Mouse (Mus musculus): ENCODE measurements around the gene Zbtb2.

Gene Zbtb2

GRCm38 (mm10) chr10:4386609-4387591 is 1.0 kb downstream of the Zbtb2 start:
- in situ Hi-C loops (cut with MboI) = no loop called here

GRCm38 (mm10) chr10:4384244-4384643 is 3.7 kb downstream of the Zbtb2 start:
- in situ Hi-C loops (cut with MboI) = no loop called here

DNA sequence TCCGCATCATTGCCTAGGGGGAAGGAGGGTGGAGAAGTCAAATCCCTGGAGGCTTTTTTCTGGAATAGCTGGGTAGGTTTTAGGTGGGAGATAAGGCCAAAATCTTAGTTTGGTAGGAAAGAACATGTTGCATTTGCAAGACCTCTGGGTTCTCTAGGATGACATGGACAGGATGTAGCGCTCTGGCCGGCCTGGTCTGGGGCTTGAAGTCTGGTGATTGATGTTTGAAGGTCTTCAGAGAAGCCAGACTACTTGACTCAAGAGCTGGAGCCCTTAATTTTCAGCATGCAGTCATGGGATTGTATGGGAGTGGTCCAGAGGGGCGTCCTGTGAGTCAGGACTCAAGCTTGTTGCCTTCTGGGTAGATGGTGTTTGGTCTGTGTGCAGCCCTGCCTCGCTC is 7.2 kb downstream of the Zbtb2 start:
- in situ Hi-C loops (cut with MboI) = no loop called here

DNA sequence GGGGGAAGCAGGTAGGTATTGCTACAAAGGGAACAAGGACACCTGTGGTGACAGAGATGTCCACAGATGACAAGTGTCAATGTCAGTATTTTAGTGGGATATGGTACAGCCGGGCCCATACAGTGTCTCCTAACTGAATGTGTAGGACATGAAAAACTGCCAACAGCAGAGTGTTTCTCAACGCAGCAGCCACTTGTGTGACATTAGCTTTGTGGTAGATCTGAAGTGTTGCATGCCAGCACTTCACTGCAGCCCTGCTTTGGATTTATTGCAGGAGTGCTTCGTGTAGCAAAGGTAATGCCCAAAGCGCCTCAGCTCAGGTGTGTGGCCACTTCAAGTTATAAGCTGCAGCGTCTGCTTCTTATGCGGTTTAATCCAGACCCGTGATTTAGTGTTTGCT is 11.0 kb downstream of the Zbtb2 start:
- in situ Hi-C loops (cut with MboI) = no loop called here

- in situ Hi-C loops (cut with MboI) = no loop called here
Observed at GRCm38 (mm10) chr10:4376461-4376860, 11.4 kb downstream of the Zbtb2 start.

DNA sequence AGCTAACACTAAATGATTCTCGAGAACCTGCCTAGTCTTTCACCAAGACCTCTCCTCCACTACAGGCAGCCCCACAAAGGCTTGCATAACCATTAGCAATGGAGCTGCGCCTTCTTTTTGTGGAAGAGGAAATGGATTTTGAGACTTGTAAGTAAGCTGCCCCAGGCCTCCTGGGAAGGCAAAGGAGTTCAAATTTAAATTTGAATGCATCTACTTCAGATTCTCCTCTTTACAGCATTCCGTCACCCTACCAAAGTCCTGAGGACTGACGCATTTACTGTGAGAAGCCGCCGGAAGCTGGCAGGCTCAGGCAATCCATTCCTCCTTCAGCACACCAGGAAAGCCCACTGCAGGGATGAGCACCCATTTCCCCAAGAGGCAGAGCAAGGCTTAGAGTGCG is 12.6 kb downstream of the Zbtb2 start:
- in situ Hi-C loops (cut with MboI) = no loop called here

- in situ Hi-C loops (cut with MboI) = no loop called here
Observed at GRCm38 (mm10) chr10:4374734-4375133, 13.2 kb downstream of the Zbtb2 start.

DNA sequence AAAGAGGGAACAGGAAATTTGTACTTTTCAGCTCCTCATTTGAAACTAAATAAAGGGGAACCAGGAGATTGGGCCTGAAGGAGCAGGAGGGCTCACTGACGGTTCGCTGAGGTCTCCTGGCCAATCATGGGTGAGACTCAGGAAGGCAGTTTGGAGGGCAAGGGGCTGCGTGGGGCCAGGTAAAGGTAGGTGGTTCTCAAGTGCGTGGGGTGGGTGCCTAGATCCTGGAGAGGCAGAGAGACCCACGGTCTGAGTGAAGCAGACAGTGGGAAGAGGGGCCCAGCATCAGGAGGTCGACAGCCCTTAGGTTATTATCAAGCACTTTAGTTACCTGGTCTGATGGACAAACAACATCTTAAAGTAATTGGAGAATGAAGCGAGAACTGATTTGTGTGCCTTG is 13.7 kb downstream of the Zbtb2 start:
- in situ Hi-C loops (cut with MboI) = no loop called here

DNA sequence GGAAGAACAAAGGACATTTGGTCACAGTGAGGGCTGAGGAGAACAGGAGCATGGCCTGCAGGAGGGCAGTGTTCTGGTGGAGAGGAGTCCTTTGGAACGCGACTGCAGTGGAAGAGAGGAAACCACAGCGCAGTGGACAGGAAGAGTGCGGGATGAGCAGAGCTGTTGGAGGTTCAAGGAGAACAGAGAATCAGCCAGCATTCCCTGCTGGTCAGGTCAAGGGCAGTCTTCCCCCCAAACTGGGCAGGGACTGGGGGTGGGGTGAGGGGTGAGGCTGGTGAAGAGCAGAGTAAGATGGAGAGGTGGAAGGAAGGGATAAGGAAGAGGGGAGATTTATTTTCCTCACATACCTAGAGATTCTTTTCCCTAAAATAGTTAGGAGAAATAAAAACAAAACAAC is 14.3 kb downstream of the Zbtb2 start:
- in situ Hi-C loops (cut with MboI) = no loop called here

DNA sequence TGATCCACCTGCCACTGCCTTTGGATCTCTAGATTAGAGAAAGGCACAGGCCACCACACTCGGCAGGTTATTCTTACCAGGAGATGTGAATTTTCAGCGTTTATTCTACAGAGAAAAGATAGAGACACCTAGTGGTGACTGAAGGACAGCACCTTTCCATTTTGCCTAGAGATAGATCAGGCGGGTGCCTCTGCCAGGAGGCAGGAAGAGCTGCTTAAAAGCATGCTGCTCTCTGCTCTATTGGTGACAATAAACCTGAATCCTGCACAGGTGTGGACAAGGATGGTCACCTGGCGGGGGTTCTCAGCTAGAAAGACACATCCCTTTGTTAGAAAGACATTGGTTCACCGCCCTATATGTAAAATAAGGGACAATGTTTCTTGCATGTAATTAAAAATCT is 15.9 kb downstream of the Zbtb2 start:
- in situ Hi-C loops (cut with MboI) = no loop called here

- in situ Hi-C loops (cut with MboI) = no loop called here
Observed at GRCm38 (mm10) chr10:4370105-4370504, 17.8 kb downstream of the Zbtb2 start.

DNA sequence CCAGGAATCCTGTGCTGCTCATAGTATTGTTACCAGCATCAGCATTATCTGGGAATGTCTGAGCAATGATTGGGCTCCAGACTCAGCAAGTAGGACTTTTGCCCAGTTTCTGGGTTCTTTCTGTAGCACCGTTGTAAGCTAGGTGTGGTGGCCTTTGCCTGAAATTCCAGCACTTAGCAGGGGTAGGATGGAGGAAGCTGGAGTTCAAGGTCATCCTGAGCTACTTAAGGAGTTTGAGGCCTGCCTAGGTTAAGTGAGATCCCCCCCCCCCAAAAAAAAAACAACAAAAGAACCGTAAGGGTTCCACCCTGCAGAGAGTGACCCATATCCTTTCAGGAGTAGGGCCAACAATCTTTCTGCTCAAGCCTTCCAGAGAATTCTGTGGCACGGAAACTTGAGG is 23.3 kb downstream of the Zbtb2 start:
- in situ Hi-C loops (cut with MboI) = no loop called here

DNA sequence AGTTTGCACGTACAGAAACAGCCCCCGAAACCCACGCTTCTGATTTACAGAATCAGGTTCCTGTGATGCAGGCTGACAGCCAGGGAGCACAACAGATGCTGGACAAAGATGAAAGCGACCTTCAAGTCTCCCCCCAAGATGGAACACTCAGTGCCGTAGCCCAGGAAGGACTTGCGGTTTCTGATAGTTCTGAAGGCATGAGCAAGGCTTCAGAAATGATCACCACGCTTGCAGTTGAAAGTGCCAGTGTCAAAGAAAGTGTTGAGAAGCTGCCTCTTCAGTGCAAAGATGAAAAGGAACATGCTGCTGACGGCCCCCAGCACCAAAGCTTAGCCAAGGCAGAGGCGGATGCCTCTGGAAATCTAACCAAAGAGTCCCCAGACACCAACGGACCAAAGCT is 30.5 kb downstream of the Zbtb2 start:
- in situ Hi-C loops (cut with MboI) = no loop called here

DNA sequence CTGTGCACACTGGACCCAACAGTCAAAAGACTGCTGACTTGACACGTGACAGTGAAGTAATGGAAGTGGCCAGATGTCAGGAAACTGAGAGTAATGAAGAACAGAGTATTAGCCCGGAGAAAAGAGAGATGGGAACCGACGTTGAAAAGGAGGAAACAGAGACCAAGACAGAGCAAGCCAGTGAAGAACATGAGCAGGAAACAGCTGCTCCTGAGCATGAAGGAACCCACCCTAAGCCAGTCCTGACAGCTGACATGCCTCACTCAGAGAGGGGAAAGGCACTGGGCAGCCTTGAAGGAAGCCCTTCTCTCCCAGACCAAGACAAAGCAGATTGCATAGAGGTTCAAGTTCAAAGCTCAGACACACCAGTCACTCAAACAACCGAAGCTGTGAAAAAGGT is 31.3 kb downstream of the Zbtb2 start:
- in situ Hi-C loops (cut with MboI) = no loop called here

DNA sequence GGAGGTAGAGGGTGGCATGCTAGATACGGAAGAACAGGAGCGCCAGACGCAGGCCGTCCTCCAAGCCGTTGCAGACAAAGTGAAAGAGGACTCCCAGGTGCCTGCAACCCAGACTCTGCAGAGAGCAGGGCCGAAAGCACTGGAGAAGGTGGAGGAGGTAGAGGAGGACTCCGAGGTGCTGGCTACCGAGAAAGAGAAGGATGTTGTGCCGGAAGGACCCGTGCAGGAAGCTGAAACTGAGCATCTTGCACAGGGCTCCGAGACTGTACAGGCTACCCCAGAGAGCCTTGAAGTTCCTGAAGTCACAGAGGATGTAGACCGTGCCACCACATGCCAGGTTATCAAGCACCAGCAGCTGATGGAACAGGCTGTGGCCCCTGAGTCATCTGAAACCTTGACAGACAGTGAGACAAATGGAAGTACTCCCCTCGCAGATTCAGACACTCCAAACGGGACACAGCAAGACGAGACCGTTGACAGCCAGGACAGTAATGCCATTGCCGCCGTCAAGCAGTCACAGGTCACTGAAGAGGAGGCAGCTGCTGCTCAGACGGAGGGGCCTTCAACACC is 31.9 kb downstream of the Zbtb2 start:
- in situ Hi-C loops (cut with MboI) = no loop called here

DNA sequence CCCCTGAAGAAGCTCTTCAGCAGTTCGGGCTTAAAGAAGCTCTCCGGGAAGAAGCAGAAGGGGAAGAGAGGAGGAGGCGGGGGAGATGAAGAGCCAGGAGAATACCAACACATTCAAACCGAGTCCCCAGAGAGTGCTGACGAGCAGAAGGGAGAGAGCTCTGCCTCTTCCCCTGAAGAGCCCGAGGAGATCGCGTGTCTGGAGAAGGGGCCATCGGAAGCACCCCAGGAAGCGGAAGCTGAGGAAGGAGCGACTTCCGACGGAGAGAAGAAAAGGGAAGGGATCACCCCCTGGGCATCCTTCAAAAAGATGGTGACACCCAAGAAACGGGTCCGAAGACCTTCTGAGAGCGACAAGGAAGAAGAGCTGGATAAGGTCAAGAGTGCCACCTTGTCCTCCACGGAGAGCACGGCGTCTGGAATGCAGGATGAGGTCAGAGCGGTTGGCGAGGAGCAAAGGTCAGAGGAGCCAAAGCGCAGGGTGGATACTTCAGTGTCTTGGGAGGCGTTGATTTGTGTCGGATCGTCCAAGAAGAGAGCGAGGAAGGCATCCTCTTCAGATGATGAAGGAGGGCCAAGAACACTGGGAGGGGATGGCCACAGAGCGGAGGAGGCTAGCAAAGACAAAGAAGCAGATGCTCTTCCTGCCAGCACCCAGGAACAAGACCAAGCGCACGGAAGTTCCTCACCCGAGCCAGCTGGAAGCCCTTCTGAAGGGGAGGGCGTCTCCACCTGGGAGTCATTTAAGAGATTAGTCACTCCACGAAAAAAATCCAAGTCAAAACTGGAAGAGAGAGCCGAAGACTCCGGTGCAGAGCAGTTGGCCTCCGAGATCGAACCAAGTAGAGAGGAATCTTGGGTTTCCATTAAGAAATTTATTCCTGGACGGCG is 33.3 kb downstream of the Zbtb2 start:
- in situ Hi-C loops (cut with MboI) = no loop called here

DNA sequence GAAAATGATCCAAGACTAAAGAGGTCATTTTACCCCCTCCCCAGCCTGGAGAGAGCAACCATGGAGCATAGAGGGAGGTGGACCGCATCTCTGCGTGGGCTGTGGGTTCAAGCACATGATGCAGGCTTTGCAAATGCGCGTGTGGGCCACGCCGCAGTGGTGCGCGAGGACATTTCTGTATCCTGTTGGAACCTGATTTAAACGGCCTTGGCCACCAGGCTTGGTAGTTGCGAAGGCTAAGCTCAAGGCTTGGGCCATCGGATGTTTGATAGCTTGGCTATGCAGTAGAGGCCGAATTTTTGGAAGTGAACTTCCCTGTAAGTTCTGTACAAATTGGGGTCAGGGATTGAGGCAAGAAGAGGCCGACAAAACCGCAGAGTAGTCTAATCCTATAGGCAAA is 40.3 kb downstream of the Zbtb2 start:
- in situ Hi-C loops (cut with MboI) = no loop called here

- in situ Hi-C loops (cut with MboI) = no loop called here
Observed at GRCm38 (mm10) chr10:4347136-4347492, 40.8 kb downstream of the Zbtb2 start.

- in situ Hi-C loops (cut with MboI) = no loop called here
Observed at GRCm38 (mm10) chr10:4346489-4347135, 41.3 kb downstream of the Zbtb2 start.

GRCm38 (mm10) chr10:4341430-4341829 is 46.5 kb downstream of the Zbtb2 start:
- in situ Hi-C loops (cut with MboI) = no loop called here

DNA sequence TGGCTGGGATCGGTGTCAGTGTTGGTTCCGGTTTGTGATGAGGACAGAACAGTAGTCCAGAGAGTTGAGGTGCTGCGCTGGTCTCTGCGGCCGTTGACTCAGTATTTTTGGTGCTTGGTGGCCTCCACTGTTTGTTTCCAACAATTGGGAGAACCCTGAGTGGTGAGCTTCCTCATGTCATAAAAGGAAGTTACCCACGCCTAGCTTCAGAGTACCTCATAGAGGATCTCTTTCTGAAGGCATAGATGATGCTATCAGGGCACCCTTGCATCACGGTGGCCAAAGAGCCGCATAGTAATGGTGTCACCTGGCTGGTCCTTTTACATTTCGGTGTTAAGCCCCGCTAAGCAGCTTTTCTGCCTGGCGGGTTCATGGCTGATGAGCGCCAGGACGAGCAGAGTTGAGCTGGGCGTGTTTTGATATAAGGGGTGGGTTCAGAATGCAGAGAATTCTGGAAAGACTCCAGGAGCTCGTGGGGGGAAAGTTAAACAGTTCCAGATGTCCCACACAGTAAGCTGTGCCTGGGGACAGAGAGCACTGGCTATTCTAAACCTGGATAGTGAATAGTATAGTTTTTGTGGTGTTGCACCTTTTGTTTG is 48.9 kb downstream of the Zbtb2 start:
- in situ Hi-C loops (cut with MboI) = loop anchor here (10.0 kb wide), 1 partner anchor 344 kb away; no protein-coding TSS in a partner anchor

Data from mature B cell (primary cell).